Mouse (Mus musculus) small intestine, adult 2 months (tissue): Measurements from ENCODE around the gene Usp18. TPM values are rescaled to one million over a fixed set of nuclear protein-coding genes. Genes with fewer than 3 reads are reported as not detected.

Source experiments
- H3K27ac ChIP-seq: fragments of 200-500 bp; 2 replicates; pipeline ENCODE4 v1.5.1; 2012; ENCODE audit warnings: low read depth, low read length, control low read depth, inconsistent platforms; ENCODE audit not compliant: insufficient read depth
- H3K27me3 ChIP-seq: fragments of 200-500 bp; 2 replicates; pipeline ENCODE4 v1.6.1; 2012; ENCODE audit warnings: mild to moderate bottlenecking, moderate library complexity, low read length, inconsistent platforms; ENCODE audit not compliant: control insufficient read depth, insufficient read depth
- H3K36me3 ChIP-seq: fragments of 200-500 bp; 2 replicates; pipeline ENCODE4 v1.6.1; 2012; ENCODE audit warnings: mild to moderate bottlenecking, low read length, control low read depth, inconsistent platforms; ENCODE audit not compliant: control insufficient read depth, insufficient read depth
- H3K4me1 ChIP-seq: fragments of 200-500 bp; 2 replicates; pipeline ENCODE4 v1.6.1; 2012; ENCODE audit warnings: low read length, inconsistent platforms, mixed read lengths; ENCODE audit not compliant: control insufficient read depth, insufficient read depth, insufficient read length
- H3K4me3 ChIP-seq: fragments of 200-500 bp; 2 replicates; pipeline ENCODE4 v1.5.1; 2012; ENCODE audit warnings: low read depth, mild to moderate bottlenecking, control low read depth, inconsistent platforms, low read length, moderate library complexity
- CTCF ChIP-seq: fragments of 200-500 bp; IDR thresholded peaks from 2 replicates; pipeline ENCODE4 v1.5.1; 2012; ENCODE audit warnings: low read depth, mild to moderate bottlenecking, control low read depth, inconsistent platforms, low read length, moderate library complexity, mixed read lengths; ENCODE audit not compliant: insufficient replicate concordance, insufficient read length; ENCODE audit errors: extremely low read depth
- POLR2A ChIP-seq: fragments of 200-500 bp; IDR thresholded peaks from 2 replicates; pipeline ENCODE4 v1.6.1; 2012; ENCODE audit warnings: low read depth, mild to moderate bottlenecking, control low read depth, inconsistent platforms, low read length, moderate library complexity
- WGBS: fragments of 180-500 bp; shearing (Covaris S2); methylation state at CpG from one replicate; pipeline ENCODE4 v1.1.7; 2018; 5-methylcytosine and 5-hydroxymethylcytosine counted together
- polyA plus RNA-seq: library from polyadenylated mRNA; depleted of rRNA; stranded (reverse); fragments of >200 nt; gene quantifications from 2 replicates; pipeline ENCODE4 v1.2.3, GENCODE M21; 2012; rRNA removed

Gene Usp18
- polyA plus RNA-seq, 1 experiment = 16.9 TPM

DNA sequence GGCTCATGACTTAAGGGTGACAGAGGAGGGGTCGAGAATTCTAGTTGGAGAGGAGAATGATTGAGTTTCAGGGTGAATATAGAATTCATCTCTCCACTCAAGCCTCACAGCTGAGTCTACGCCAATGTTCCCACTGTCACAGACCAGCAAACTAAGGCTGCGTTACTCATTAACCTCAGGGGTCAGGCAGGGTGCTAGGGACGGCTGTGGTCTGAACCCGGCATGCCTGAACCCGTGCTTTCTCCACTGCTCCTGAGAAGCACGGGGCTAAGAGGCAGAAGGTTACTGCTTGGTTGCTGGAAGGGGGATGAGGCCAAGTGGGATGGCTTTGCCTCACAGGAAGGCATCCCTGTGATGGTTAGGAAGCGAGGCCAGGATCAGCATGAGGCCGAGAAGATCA is 54.8 kb downstream of the Usp18 start:
- TF ChIP-seq POLR2A (no peak), CTCF (no peak)
- 33% methylated on average over 9 of the region's 9 CpGs for WGBS
- H3K4me1 ChIP-seq = no peaks in the 10 kb centered on the region
- no peaks in the 10 kb centered on the region; the same call in 1 of the 2 replicates for H3K27me3 ChIP-seq
- H3K4me3 ChIP-seq = no peak overlapping the region
- no peaks in the 10 kb centered on the region for H3K36me3 ChIP-seq
- no peak overlapping the region for H3K27ac ChIP-seq

DNA sequence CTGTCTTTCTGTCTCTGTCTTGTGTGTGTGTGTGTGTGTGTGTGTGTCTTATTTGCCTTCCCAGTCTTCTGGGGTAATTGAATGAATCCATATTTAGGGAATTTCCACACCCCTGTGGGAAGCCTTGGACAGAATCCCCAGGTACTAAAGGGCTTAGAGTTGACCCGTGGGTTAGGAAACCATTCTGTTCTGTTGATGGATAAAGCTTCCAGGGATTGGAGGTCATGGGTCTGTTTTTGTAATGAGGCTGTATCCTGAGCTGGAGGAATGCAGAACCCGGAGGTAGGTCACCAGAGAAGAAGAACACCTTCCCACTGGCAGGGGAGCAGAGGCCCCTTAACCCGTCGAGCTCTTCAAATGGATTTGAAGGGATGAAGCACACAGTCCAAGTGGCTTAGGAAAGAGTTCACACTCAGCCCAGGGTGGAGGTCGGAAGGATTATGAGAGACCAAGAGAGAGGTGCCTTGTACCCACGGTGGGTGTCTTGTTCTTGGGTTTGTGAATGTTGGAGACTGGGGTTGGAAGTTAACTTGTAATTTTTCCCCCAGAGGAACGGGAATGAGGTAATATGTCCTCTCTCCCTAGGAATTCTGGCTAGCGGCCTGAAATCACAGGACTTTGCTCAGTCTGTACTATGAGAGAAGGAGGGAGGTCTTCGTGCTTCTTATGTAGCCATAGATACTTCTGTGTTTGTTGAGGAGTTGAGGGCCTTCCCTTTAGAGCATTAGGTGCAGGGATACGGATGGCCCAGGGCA is 57.9 kb downstream of the Usp18 start:
- Histone ChIP-seq H3K36me3 (no peaks in the 10 kb centered on the region), H3K27ac (no peak overlapping the region), H3K4me1 (no peaks in the 10 kb centered on the region), H3K27me3 (no peaks in the 10 kb centered on the region; the same call in 1 of the 2 replicates), H3K4me3 (no peak overlapping the region)
- 61% methylated on average over 10 of the region's 10 CpGs for WGBS
- TF ChIP-seq CTCF (no peak), POLR2A (no peak)

- H3K27me3 ChIP-seq = no peaks in the 10 kb centered on the region; the same call in 1 of the 2 replicates
- TF ChIP-seq CTCF (no peak), POLR2A (no peak)
- no peaks in the 10 kb centered on the region for H3K4me1 ChIP-seq
- 62% methylated on average over 9 of the region's 9 CpGs for WGBS
- H3K36me3 ChIP-seq = no peaks in the 10 kb centered on the region
- no peak overlapping the region for H3K27ac ChIP-seq
- H3K4me3 ChIP-seq = no peak overlapping the region
These were observed 58.9 kb downstream of the Usp18 start for GRCm38 (mm10) chr6:121304630-121305029.

DNA sequence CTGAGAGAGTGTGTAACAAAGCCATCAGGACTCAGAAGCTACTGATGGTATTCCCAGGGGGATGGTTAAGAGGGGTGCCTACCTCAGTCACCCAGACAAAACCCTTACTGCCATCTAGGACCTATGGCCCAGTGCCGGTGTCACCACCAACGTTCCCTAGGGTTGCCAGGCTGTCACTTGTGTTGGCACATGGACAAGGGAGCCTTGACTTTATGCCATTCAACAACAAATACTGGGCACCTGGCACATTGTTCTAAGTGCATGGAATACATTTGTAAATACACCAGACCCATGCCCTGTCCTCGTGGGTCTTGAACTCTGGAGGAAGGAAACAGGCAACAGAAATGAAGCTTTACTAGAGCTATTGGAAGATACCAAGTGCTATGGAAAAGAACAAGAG is 59.9 kb downstream of the Usp18 start:
- Histone ChIP-seq H3K4me1 (no peaks in the 10 kb centered on the region), H3K27ac (no peak overlapping the region), H3K27me3 (no peaks in the 10 kb centered on the region; the same call in 1 of the 2 replicates), H3K36me3 (no peaks in the 10 kb centered on the region), H3K4me3 (no peak overlapping the region)
- WGBS = 79% methylated on average over 3 of the region's 3 CpGs
- no peak for TF ChIP-seq POLR2A

DNA sequence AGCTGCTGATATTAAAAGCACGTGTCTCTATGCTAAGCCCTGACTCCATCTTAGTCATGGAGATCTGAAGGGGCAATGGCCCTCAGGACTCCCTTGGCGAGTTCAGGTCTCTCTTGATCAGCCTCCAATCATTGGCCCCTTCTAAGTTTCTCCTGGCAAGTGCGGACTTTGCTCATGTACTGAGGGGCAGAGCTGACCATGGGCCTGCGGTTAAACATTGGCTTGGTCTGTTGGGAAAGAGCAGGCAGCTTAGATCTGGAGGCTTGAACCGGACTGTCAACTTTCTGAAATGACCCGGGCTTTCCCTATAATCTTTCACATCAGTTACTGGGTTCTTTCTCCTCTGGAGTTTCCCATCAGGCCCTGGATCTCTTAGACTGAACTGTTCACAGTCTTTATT is 65.3 kb downstream of the Usp18 start:
- WGBS = 39% methylated on average over 6 of the region's 6 CpGs
- Histone ChIP-seq H3K36me3 (no peaks in the 10 kb centered on the region), H3K27ac (no peak overlapping the region), H3K4me3 (no peak overlapping the region), H3K27me3 (no peaks in the 10 kb centered on the region), H3K4me1 (no peaks in the 10 kb centered on the region)
- TF ChIP-seq CTCF = no peak
- TF ChIP-seq POLR2A = no peak

DNA sequence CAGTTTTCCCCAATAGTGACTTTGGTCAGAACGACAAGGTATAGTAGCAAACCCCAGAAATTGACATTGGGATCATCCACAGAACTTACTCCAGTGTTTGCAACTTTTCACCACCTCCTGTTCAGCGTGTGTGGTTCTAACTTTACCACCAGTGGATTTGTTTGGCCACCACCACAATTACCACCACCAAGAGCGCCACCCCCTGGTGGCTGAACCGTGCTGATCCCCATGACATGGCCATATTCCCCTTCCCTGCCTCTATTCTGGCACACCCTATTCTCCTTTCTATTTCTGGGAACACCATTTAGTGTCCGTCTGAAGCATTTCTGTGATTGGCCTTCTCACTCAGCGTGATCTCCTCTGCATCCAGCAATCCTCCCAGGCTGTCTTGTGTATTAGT is 73.4 kb downstream of the Usp18 start:
- Histone ChIP-seq H3K4me1 (no peaks in the 10 kb centered on the region), H3K36me3 (no peaks in the 10 kb centered on the region), H3K27ac (no peak overlapping the region), H3K27me3 (no peaks in the 10 kb centered on the region), H3K4me3 (no peak overlapping the region)
- TF ChIP-seq CTCF = no peak
- TF ChIP-seq POLR2A = no peak
- WGBS = 58% methylated on average over 6 of the region's 6 CpGs

Other genes starting within 250 kb of the Usp18 start
- gene Mical3, start 114.9 kb upstream of the Usp18 start, polyA plus RNA-seq = 6.1 and 8.9 TPM in 2 replicates
- gene Pex26, start 62.2 kb upstream of the Usp18 start, polyA plus RNA-seq = 8.7 and 13.6 TPM in 2 replicates
- gene Tuba8, start 35.2 kb upstream of the Usp18 start, polyA plus RNA-seq = 0.18 and 0.25 TPM in 2 replicates
- gene Slc6a13, start 54.3 kb downstream of the Usp18 start, polyA plus RNA-seq = 0.20 and 0.22 TPM in 2 replicates
- gene Slc6a12, start 97.2 kb downstream of the Usp18 start, polyA plus RNA-seq = 0.27 and 0.42 TPM in 2 replicates
- gene Iqsec3, start 227.8 kb downstream of the Usp18 start, polyA plus RNA-seq = 0.23 and 0.24 TPM in 2 replicates